Mouse (Mus musculus) gastrocnemius, postnatal 25 days (tissue): Measurements from ENCODE around the gene Trabd. TPM values are rescaled to one million over a fixed set of nuclear protein-coding genes. Genes with fewer than 3 reads are reported as not detected.

ENCODE experiments used
- DNase-seq: peaks from one replicate; pipeline ENCODE4 v3.0.0; 2022
- total RNA-seq, 2 experiments: library from RNA; stranded (reverse); gene quantifications; 1 replicate in 1 of 2; 2 replicates in 1 of 2; pipeline ENCODE4 v1.2.3; 2021

Trabd gene
- total RNA-seq, 2 experiments from 2014 or later: 22.7 to 26.2 TPM

- no peak for DNase-seq
These were observed 51.7 kb downstream of the Trabd start for GRCm38 (mm10) chr15:89126622-89127021.

GRCm38 (mm10) chr15:89127364-89127940 is 52.5 kb downstream of the Trabd start:
- no peak for DNase-seq

- peak; percentile 82 for DNase-seq
These were observed 53.7 kb downstream of the Trabd start, which contains the start of gene Hdac10 for GRCm38 (mm10) chr15:89128382-89129350. Gene Hdac10 (minus strand): TSS chr15:89128700.

GRCm38 (mm10) chr15:89130245-89130644 is 55.3 kb downstream of the Trabd start:
- no peak for DNase-seq

GRCm38 (mm10) chr15:89131316-89131715 is 56.4 kb downstream of the Trabd start:
- DNase-seq: no peak

Other genes with a start within 250 kb of the Trabd start
- gene Pim3, start 212.9 kb upstream of the Trabd start, total RNA-seq: 10 to 100 TPM; 20.6 to 22.2 TPM
- gene Ttll8, start 120.7 kb upstream of the Trabd start, total RNA-seq: not detected
- under 1 TPM in 1 of 2 experiments, not detected in 1; 0.10 TPM for gene Mlc1, start 96.1 kb upstream of the Trabd start, total RNA-seq
- not detected for gene Mov10l1, start 92.2 kb upstream of the Trabd start, total RNA-seq
- not detected for gene Panx2, start 15.4 kb upstream of the Trabd start, total RNA-seq
- gene Selenoo, start 14.0 kb downstream of the Trabd start, total RNA-seq: 10 to 100 TPM; 12.2 to 12.7 TPM
- gene Tubgcp6, start 48.0 kb downstream of the Trabd start, total RNA-seq: 1 to 10 TPM; 6.5 to 8.4 TPM
- gene Hdac10, start 53.6 kb downstream of the Trabd start, total RNA-seq: 1 to 10 TPM; 5.3 to 6.5 TPM
- 100 to 1,000 TPM; 140 to 157 TPM for gene Mapk12, start 65.6 kb downstream of the Trabd start, total RNA-seq
- gene Mapk11, start 74.5 kb downstream of the Trabd start, total RNA-seq: 1 to 10 TPM in 1 of 2 experiments, under 1 TPM in 1; 0.67 to 2.1 TPM
- gene Plxnb2, start 105.7 kb downstream of the Trabd start, total RNA-seq: 10 to 100 TPM in 1 of 2 experiments, 1 to 10 TPM in 1; 8.5 to 11.9 TPM
- gene Dennd6b, start 121.4 kb downstream of the Trabd start, total RNA-seq: 1 to 10 TPM; 6.6 to 8.4 TPM
- gene Ppp6r2, start 136.4 kb downstream of the Trabd start, total RNA-seq: 10 to 100 TPM; 71.1 to 72.5 TPM
- gene Sbf1, start 240.2 kb downstream of the Trabd start, total RNA-seq: 10 to 100 TPM; 48.1 to 61.0 TPM
- not detected for gene Adm2, start 247.6 kb downstream of the Trabd start, total RNA-seq